Mouse (Mus musculus) frontal cortex, postnatal 14 days (tissue): Measurements from ENCODE around the gene Glra4.
A peak's percentile ranks its signal among the peaks of the same experiment; 100 is the strongest.
"Not testable (repeated sequence)": the region's sequence is repeated elsewhere in the genome, so short reads cannot be mapped to it uniquely, and the experiment has no call there.

Experiments used
- DNase-seq, 2 experiments: peaks; one replicate each; pipeline ENCODE4 v3.0.0; 2022; ENCODE audit warnings: low spot score in 2 of 2

Glra4 gene

DNA sequence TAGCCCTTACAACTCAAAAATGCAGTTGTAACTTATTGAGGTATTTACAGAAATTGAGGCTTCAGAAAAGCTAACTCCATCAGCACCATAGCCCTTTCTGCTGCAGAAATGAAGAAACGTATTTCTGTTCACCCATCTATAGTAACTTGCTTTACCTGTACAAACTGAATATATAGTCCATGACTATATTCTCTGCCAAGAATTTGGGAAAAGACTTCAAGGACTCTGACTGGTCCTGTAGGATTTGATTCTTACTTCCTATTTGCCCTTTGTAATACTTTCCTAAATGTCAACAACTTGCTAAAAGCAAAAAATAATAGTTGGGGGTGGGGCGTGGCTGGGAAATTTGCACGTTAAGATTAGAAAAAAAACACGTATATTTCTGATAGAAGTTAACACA lies 47.9 kb downstream of the Glra4 start:
- no peak for DNase-seq

DNA sequence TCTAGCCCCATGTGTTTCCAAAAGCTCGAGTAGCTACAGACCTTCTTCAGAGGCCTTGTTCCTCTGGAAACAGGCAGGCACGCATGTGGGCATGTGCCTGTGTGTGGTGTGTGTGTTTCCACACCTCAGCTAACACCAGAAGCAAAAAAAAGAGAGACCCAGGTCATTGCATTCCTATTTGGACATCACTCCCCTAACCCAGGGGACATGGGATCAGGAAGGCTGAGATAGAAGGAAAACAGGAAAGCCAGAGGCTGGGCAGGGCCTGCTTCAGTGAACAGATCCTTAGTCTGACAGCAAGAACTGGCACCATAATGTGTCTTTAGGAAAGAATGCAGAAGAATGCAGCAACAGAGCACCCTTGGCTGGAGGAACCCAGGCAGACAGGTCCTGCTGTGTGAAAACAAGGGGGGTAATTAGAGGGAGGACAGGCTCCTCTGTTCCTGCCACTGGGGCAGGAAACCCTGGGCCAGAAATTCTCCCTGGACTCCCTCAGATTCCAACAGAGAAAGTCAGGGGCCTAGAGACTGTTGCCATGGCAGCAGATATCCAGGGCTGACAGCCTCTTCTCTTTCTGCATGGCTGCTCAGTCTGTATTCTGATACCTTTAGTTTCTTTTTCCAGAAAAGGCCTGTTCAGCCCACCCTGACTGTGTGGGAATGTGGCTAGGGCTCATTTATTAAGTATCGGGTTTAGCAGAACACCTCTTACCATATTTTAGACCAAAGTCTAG lies 65.0 kb downstream of the Glra4 start:
- not testable (repeated sequence) for DNase-seq

DNA sequence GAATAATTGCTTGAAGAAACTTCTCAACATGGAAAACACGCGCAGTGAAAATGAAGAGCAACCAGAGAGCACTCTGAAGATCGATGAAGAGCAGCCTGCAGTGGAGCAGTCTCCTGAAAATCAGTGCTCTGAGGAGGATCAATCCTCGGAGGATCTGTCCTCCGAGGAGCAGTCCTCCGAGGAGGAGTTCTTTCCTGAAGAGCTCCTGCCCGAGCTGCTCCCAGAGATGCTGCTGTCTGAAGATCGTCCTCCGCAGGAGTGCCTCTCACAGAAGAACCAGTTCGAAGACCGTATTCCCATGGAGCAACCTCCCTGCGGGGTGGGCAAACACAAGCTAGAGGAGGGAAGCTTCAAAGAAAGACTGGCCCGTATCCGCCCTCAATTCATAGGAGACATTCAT lies 71.2 kb downstream of the Glra4 start:
- no peak for DNase-seq

DNA sequence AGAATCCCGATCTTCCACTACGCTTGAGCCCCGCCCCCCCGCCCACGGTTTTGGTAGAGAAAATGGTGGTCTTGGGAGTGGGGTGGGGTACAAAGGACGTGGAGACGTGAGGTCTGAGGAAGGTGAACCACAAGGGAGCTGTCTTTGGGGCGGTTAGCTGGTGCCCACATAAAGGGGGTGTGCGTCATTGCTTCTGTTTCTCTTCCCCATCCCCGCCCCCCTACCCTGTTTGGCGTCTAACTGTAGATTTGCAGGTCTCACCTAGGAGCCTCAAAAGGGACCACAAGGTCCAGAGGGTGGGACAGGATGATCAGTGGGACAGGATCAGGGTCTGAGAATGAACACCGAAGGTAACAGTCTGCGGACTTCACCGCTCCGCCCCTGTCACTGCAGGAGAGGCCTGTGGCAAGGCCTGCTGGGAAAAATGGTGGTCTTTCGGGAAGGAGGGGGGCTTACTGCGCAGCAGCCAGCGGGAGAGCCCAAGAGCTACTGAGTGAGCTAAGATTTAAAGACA lies 71.7 kb downstream of the Glra4 start:
- DNase-seq, result peak; percentile 20 to 41
